Mouse (Mus musculus) left cerebral cortex, adult 11 months (tissue): ENCODE measurements around the gene Xpot.

Source experiments
- DNase-seq: peaks from one replicate; pipeline ENCODE4 v3.0.0; 2022; ENCODE audit warnings: low spot score

The Xpot gene

DNA sequence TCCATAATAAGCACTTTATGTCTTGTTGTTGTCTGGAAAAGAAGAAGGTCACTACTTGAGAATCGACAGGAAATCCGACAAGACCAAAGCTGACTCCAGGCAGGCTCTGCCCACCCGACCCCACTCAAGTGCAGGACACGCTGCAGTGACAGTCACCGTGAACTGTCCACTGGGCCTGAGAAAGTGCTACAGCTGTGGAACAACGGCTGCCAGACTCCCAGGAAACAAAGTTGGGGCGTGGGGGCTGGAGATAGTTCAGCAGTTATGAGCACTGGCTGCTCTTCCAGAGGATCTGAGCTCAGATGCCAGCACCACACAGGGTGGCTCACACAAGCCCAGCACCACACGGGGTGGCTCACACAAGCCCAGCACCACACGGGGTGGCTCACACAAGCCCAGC lies 49.8 kb downstream of the Xpot start:
- DNase-seq, result no peak

DNA sequence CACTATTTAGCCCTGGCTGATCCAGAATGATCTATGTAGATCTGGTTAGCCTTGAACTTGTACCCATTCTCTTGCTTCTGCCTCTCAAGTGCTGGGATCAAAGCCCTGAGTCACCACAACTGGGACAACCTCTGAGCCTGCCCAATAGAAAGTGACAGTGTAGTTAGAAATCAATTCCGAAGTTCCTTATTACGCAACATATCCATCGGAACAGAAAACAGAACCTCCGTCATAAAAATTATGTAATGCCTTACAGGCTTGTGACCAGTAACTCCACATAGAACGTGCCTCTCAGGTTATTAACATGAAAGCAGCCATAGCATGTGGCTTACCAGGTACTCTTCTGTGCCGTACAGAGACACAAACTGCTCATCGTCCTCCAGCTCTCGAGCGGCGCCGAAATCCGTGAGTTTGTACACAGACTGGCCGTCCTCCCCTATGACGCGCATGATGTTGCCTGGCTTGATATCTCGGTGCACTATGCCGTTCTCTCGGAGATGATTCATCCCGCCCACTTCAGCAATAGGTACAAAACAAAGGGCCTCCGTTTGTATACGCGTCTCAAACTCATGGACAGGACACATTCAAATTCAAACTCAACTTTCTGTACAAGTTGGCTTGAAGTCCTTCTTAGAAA lies 54.5 kb downstream of the Xpot start:
- no peak for DNase-seq

- no peak for DNase-seq
Observed at GRCm38 (mm10) chr10:121571031-121571430, 55.1 kb downstream of the Xpot start.

GRCm38 (mm10) chr10:121569796-121570195 lies 56.3 kb downstream of the Xpot start:
- no peak for DNase-seq

- no peak for DNase-seq
Observed at GRCm38 (mm10) chr10:121569001-121569589, 57.0 kb downstream of the Xpot start.

DNA sequence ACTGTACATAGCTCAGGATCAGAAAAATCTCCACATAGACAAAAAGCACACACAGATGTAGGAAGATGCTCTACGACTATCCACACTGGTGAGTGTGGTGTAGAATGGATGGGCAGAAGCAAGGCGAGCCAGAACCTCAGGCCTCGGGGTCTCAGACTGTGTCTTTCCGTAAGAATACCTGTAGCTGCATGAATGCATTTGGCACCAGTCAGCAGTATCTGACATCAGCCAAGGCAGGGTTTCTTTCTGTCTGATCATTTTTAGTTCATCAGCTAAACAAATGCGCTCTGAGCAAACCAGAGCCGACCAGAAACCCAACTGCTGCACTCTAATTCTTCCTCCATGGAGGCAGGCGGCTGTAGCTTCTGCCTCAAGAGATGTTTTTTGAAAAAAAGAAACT lies 57.6 kb downstream of the Xpot start:
- no peak for DNase-seq

- DNase-seq, result no peak
Observed at GRCm38 (mm10) chr10:121568026-121568425, 58.1 kb downstream of the Xpot start.

GRCm38 (mm10) chr10:121564447-121564846 lies 61.7 kb downstream of the Xpot start:
- DNase-seq, result no peak

- no peak for DNase-seq
Observed at GRCm38 (mm10) chr10:121558231-121558630, 67.9 kb downstream of the Xpot start.

- no peak for DNase-seq
Observed at GRCm38 (mm10) chr10:121556263-121556662, 69.9 kb downstream of the Xpot start.

GRCm38 (mm10) chr10:121550334-121550733 lies 75.8 kb downstream of the Xpot start:
- DNase-seq, result no peak

- no peak for DNase-seq
Observed at GRCm38 (mm10) chr10:121549670-121550069, 76.5 kb downstream of the Xpot start.

DNA sequence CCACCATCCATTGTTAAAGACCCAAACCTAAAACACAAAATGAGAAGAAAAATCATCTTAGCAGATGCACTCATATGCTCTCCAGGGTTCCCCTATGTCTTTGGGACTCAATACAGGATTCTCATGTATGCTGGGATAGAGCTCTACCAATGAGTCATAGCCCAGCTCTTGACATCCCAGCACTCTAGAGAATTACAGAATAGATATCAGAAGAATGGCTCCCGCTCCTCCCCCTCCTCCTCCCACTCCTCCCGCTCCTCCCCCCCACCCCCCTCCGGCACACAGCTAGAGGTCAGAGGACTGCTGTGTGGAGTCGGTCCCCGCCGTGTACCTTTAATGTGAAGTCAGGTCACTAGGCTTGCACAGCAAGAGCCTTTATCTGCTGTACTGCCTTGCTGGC lies 79.0 kb downstream of the Xpot start:
- DNase-seq, result no peak

DNA sequence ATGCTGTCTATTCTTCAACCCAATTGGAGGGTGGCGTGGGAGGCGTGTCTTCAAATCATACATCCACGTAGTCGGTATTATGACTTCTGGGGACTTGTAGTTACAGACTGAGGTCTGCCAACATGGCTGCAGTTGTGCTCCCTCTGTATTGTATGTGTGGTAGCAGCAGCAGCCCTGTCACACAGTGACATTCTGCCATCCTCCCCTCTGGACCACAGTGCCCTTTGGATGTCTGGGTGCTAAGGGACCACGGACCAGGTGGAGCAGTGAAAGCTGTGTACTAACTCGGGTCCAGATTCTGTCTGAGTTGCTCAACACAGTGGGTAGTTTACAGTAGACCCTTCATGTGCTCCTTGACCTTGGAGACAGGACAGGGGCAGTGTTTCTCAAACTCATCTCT lies 82.6 kb downstream of the Xpot start:
- DNase-seq, result no peak

DNA sequence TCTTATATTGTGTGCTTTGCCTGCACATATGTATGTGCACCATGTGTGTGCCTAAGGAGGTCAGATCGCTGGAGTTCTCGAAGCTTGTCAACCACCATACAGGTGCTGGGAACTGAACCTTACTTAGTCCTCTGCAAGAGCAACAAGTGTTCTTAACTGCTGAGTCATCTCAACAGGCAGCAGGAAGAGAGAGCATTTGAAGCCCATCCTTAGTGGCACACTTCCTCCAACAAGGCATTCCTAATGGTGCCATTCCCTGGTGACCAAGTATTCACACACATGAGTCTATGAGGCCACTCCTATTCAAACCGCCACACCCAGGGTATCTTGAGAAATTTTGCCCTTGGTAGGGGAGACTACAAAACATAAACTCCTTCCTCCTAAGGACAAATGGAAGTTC lies 84.0 kb downstream of the Xpot start:
- no peak for DNase-seq
